Mouse (Mus musculus) layer of hippocampus, postnatal 25 days (tissue): ENCODE measurements around the gene Dnah14. TPM values are rescaled to one million over a fixed set of nuclear protein-coding genes. Genes with fewer than 3 reads are reported as not detected.

Experiments
- DNase-seq, 2 experiments: peaks; one replicate each; pipeline ENCODE4 v3.0.0; 2022; ENCODE audit warnings: mixed read lengths in 2 of 2, low spot score in 1 of 2; ENCODE audit errors: extremely low spot score in 1 of 2
- total RNA-seq, 2 experiments: library from RNA; stranded (reverse); gene quantifications; 2 replicates each; pipeline ENCODE4 v1.2.3; 2021

The Dnah14 gene
- total RNA-seq, 2 experiments from 2014 or later: 0.25 to 0.87 TPM

GRCm38 (mm10) chr1:181848210-181848609, 271.9 kb downstream of the Dnah14 start:
- no peak for DNase-seq

- DNase-seq: no peak
These were observed 274.1 kb downstream of the Dnah14 start for GRCm38 (mm10) chr1:181850441-181850840.

GRCm38 (mm10) chr1:181851521-181852310, 275.4 kb downstream of the Dnah14 start:
- peak; percentile 35 to 46 for DNase-seq

- DNase-seq: no peak
These were observed 276.1 kb downstream of the Dnah14 start for GRCm38 (mm10) chr1:181852466-181852865.

GRCm38 (mm10) chr1:181853081-181853736, 276.9 kb downstream of the Dnah14 start:
- no peak for DNase-seq

GRCm38 (mm10) chr1:181854829-181855228, 278.5 kb downstream of the Dnah14 start:
- no peak for DNase-seq

GRCm38 (mm10) chr1:181856329-181856728, 280.0 kb downstream of the Dnah14 start:
- DNase-seq: no peak

GRCm38 (mm10) chr1:181860659-181861058, 284.3 kb downstream of the Dnah14 start:
- DNase-seq: no peak

- no peak for DNase-seq
These were observed 285.0 kb downstream of the Dnah14 start for GRCm38 (mm10) chr1:181861181-181861902.

- DNase-seq: no peak
These were observed 286.5 kb downstream of the Dnah14 start for GRCm38 (mm10) chr1:181862676-181863374.

- DNase-seq: no peak
These were observed 287.1 kb downstream of the Dnah14 start for GRCm38 (mm10) chr1:181863431-181863830.

Other genes starting within 250 kb of the Dnah14 start
- gene Cnih3, start 223.9 kb upstream of the Dnah14 start, total RNA-seq: 10 to 100 TPM; 64.2 to 66.6 TPM
- gene Ccdc121, start 65.1 kb upstream of the Dnah14 start, total RNA-seq: under 1 TPM; 0.34 to 0.52 TPM